Mouse (Mus musculus) heart, adult 9 months (tissue): ENCODE measurements around the gene Rftn2.

Source experiments
- DNase-seq, 2 experiments: peaks; one replicate each; pipeline ENCODE4 v3.0.0; 2022; ENCODE audit warnings: low spot score in 2 of 2

The Rftn2 gene

GRCm38 (mm10) chr1:55171361-55172325 lies 54.9 kb downstream of the Rftn2 start:
- no peak for DNase-seq

- DNase-seq, result no peak
Measured at GRCm38 (mm10) chr1:55168591-55168990, 58.0 kb downstream of the Rftn2 start.

GRCm38 (mm10) chr1:55167560-55167959 lies 59.0 kb downstream of the Rftn2 start:
- DNase-seq, result no peak

- no peak for DNase-seq
Measured at GRCm38 (mm10) chr1:55164005-55164404, 62.6 kb downstream of the Rftn2 start.

DNA sequence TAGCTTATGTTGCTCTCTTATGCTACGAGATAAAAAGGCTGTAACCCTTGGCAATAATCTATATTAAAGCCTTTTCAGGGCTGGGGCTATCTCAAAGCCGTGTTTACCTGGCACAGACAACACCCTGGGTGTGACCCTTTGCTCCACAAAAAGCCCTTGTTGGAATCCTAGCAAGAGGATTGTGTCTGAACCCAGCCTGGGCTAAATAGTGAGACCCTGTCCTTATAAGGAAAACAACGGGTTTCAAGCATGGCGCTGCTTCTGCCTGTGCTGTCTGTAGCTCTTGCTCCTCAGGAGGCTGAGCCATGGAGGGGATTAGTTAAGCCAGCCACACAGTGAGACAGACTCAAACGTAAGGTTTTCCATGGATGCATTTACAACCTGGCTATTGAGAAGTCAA lies 63.8 kb downstream of the Rftn2 start:
- DNase-seq, result no peak

DNA sequence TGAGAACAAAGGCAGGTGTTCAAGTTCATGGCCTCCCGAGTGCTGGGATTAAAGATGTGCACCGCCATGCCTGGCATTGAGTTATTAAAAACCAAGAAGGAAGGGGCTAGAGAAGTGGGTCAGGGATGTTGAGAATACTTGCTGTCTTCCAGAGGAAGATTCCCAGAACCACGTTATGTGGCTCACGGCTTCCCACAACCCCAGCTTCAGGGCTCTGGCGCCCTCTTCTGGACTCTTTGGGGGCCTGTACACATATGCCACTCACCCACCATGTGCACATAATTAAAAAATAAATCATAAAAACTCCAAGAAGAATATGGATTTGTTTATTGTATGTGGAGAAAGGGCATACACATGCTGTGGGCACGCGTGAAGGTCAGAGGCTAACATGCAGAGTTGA lies 64.7 kb downstream of the Rftn2 start:
- DNase-seq, result no peak

DNA sequence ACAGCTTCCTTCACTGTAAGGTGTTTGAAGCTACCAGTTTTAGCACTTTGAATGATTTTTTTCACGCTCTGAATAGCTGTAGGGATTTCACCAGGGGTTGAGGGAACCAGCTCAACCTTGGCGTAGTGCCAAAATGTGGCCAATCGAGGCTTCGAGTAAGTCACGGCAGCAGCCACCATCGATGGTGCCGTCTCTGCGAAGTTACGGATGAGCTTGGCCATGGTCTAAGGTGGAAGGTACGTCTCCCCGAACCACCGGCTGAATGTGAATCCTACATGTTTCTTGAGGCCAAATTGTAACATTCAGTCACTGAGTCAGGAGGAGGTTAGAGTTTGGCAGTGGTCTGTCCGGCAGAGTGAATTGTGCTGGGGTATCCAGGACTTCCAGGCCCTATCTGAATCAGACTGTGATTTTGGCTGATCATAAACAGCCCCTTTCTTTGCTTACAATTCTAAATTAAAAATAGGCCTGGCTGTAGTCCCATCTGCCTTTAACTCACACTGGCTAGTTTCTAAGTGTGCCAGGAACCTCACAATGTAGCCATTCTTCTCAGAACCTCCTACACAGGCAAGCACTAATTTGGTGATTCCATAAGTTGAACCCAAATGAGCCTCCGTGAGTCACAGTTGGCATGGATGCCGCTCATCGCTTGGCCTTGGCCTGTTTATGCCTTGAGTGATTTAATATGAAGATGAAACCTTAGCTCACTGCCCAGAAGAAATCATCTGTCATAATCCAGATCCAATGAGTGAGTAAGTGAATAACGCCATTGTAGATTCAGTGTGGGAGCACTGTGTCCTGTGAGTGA lies 65.5 kb downstream of the Rftn2 start:
- no peak for DNase-seq

GRCm38 (mm10) chr1:55160218-55160617 lies 66.4 kb downstream of the Rftn2 start:
- DNase-seq, result no peak

DNA sequence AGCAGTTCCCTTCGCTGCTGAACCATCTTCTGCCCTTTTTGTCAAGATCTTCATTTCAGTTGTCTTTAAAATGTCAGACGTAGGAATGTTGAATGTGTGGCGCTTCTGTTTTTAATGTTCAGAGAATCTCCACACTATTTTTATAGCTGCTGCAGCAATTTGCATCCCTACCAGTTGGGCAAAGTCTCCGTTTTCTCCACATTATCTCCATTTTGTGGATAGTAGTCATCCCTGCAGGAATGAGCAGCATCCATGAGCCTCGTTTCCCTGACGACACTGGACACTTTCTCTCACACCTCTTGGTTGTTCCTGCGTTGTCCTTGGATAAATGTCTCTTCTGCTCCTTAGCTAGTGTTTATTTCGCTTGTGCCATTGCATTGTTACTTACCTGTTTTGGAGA lies 67.8 kb downstream of the Rftn2 start:
- DNase-seq, result no peak

- no peak for DNase-seq
Measured at GRCm38 (mm10) chr1:55158211-55158610, 68.4 kb downstream of the Rftn2 start.

DNA sequence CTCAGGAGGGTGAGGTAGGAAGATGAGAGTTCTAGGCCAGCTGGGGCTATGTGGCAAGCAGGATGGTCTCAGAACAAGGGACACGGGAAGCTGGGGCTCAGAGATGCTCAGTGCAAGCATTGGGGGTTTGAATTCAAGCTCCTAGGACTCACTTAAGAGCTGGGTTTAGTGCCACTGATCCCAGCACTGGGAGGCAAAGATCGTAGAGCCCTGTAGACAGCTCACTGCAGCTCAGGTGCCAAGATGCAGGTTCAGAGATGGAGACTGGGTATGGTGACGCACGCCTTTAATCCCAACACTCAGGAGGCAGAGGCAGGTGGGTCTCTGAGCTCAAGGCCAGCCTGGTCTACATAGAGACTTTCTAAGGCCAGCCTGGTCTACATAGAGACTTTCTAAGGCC lies 69.3 kb downstream of the Rftn2 start:
- DNase-seq, result no peak

- no peak for DNase-seq
Measured at GRCm38 (mm10) chr1:55145556-55145955, 81.0 kb downstream of the Rftn2 start.

GRCm38 (mm10) chr1:55144338-55144737 lies 82.2 kb downstream of the Rftn2 start:
- DNase-seq, result no peak

GRCm38 (mm10) chr1:55135846-55136245 lies 90.7 kb downstream of the Rftn2 start:
- no peak for DNase-seq

DNA sequence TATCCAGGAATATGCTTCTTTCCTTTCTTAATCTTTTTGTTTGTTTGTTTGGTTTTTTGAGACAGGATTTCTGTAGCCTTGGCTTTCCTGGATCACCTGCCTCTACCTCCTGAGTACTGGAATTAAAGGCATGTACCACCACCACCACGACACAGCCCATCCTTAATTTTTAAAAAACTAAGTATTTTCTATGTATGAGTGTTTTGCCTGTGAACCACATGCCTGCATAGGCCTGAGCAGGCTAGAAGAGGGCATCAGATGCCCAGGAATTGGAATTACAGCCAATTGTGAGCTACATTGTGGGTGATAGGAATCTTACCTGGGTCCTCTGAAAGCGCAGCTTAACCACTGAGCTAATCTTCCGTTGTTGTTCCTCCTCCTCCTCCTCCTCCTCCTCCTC lies 92.3 kb downstream of the Rftn2 start:
- no peak for DNase-seq

DNA sequence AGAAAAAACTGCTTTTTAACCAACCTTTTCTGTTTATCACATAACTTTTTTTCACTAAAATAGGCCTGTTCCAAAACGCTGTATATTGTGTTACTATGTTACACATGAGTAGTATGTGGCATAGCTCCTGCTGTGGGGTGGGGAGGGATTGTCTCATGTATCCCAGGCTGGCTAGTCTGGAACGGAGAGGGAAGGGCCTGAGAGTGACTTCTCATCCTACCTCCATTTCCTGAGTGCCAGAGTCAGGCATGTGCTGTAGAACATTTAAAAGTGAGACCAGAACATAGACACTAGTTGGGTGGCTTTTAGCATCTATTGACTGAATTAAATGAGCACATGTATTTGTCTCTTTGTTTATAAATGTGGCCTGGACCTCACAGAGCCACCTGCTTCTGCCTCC lies 93.4 kb downstream of the Rftn2 start:
- DNase-seq, result no peak

GRCm38 (mm10) chr1:55132308-55132707 lies 94.3 kb downstream of the Rftn2 start:
- no peak for DNase-seq

DNA sequence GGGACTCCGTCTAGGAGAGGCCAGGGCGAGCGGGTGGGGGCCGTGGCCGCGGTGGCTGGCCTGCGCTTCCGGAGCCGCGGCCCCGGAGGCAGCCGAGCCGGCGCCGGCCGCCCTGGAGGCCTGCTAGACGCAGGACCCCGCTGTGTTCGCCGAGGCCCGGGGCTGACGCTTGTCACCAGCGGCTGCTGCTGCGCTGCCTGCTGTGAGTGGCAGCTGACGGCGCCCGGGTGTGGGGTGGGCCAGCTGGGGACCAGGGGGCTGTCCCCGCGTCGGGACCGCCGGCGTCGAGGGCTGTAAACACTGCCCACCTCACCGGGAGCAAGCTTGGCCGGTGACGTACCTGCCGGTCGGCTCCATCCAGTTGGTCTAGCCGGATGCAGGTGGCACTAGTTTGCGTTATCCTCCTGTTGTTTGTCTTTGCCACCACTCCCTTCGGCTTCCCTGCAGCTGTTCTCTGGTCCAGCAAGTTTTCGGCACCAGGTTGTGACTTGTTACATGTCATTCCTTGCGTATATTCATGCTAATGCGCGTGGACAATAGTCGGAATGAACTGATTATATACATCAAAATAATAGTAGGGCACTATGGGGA lies 95.1 kb downstream of the Rftn2 start:
- DNase-seq, result no peak

GRCm38 (mm10) chr1:55130943-55131401 lies 95.6 kb downstream of the Rftn2 start, which contains the start of gene Mob4:
Gene Mob4 (plus strand): TSS chr1:55131231.
- peak; percentile 88 to 91 for DNase-seq

GRCm38 (mm10) chr1:55130190-55130916 lies 96.2 kb downstream of the Rftn2 start:
- no peak for DNase-seq

DNA sequence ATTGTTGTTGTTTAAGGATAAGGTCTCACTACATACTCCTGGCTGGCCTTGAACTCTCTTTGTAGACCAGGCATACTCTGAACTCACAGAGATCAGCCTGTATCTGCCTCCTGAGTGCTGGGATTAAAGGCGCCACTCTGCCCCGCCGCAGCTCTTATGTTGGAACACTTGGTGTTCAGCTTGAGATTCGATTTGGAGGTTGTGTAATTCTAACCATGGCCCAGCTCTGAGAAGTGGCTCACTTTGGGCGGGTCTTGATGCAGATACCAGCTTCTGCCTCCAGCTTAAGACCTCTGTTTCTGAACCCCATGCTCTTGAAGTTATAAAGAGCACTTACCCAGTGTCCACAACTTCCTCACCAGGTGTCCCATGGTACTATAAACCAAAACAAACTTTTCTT lies 96.9 kb downstream of the Rftn2 start:
- no peak for DNase-seq
